In the genomic region with DNA sequence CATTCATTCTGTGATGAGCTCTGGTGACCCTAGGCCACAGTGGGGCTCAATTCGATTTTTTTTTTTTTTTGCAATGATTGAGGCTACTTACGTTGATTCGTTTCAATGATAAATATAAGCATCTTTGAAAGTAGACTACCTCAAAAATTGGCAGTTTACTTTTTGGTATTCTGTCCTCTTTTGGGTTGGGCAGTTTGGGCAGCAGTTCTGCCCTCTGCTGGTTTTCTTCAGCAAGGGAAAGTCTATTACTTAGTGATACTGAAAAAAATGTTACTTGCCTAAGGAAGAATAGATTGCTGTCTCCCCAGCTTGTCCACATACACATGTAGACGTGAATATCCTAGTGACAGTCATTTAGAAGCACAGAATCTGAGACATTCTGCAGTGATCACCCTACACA, we compare ENCODE assay signal across 7 mouse cellular contexts. TPM values are rescaled to one million over a fixed set of nuclear protein-coding genes. Genes with fewer than 3 reads are reported as not detected.
DNase-seq lines count a peak whose midpoint lies in the region; ATAC-seq and TF ChIP-seq lines count a peak whose summit lies in the region.

No protein-coding gene starts in this region.

- WGBS in lung, embryonic 14.5 days, result 4% methylated on average over 4 of the region's 4 CpGs
- WGBS in hindbrain, embryonic 16.5 days, result 5% methylated on average over 4 of the region's 4 CpGs
- WGBS in liver, embryonic 13.5 days (ENCODE audit: insufficient replicate concordance), result 9% methylated on average over 4 of the region's 4 CpGs

- no peak for ATAC-seq in lung, embryonic 14.5 days (ENCODE audit: insufficient read depth)
- ATAC-seq in hindbrain, embryonic 16.5 days, result no peak
- no peak for ATAC-seq in liver, embryonic 13.5 days (ENCODE audit: low read depth)

- no peaks in the 10 kb centered on the region for H3K27me3 ChIP-seq in lung, embryonic 14.5 days (ENCODE audit: insufficient read depth, low read length)
- H3K27me3 ChIP-seq in hindbrain, embryonic 16.5 days (replicated peaks; ENCODE audit: control insufficient read depth, insufficient read depth, low read length), result no peaks in the 10 kb centered on the region
- H3K27me3 ChIP-seq in liver, embryonic 13.5 days, result peaks cover 28% of the 10 kb centered on the region

- DNase-seq in lung, embryonic 14.5 days, result peak; percentile 77
- no peak for DNase-seq in lung, postnatal 10 days
- DNase-seq in embryo, embryonic 9.5 days (ENCODE audit: extremely low spot score), result peak; percentile 20
- no peak for DNase-seq in liver, embryonic 13.5 days
- DNase-seq in right cerebral cortex, postnatal 25 days, result peak; percentile 8
- no peak for DNase-seq in gastrocnemius, postnatal 10 days

- H3K36me3 ChIP-seq in lung, embryonic 14.5 days (ENCODE audit: insufficient read depth), result no peaks in the 10 kb centered on the region
- H3K36me3 ChIP-seq in hindbrain, embryonic 16.5 days (ENCODE audit: control insufficient read depth, insufficient read depth, low read length), result no peaks in the 10 kb centered on the region
- no peaks in the 10 kb centered on the region for H3K36me3 ChIP-seq in liver, embryonic 13.5 days

- no peaks in the 10 kb centered on the region for H3K9me3 ChIP-seq in lung, embryonic 14.5 days (ENCODE audit: low read depth, low read length)
- H3K9me3 ChIP-seq in hindbrain, embryonic 16.5 days (ENCODE audit: control insufficient read depth, low read length), result no peaks in the 10 kb centered on the region
- H3K9me3 ChIP-seq in liver, embryonic 13.5 days (replicated peaks), result no peaks in the 10 kb centered on the region

- no peak overlapping the region for H3K27ac ChIP-seq in lung, embryonic 14.5 days (ENCODE audit: low read depth)
- no peak overlapping the region for H3K27ac ChIP-seq in hindbrain, embryonic 16.5 days (ENCODE audit: low read depth, low read length)
- no peak overlapping the region for H3K27ac ChIP-seq in liver, embryonic 13.5 days

- 0 out of 2 replicates have a peak overlapping the region, but pooled peaks have one; percentile 48 for H3K9ac ChIP-seq in lung, embryonic 14.5 days
- H3K9ac ChIP-seq in hindbrain, embryonic 16.5 days (ENCODE audit: low read depth, low read length), result peak overlapping the region; percentile 70
- no peak overlapping the region for H3K9ac ChIP-seq in liver, embryonic 13.5 days

- H3K4me1 ChIP-seq in lung, embryonic 14.5 days (ENCODE audit: insufficient read depth), result no peaks in the 10 kb centered on the region
- peaks cover 2% of the 10 kb centered on the region; the same call in 1 of the 2 replicates for H3K4me1 ChIP-seq in hindbrain, embryonic 16.5 days (ENCODE audit: control insufficient read depth, insufficient read depth, low read depth, low read length)
- H3K4me1 ChIP-seq in liver, embryonic 13.5 days (replicated peaks), result no peaks in the 10 kb centered on the region

- peak overlapping the region; percentile 88 for H3K4me2 ChIP-seq in lung, embryonic 14.5 days
- peak overlapping the region; percentile 86 for H3K4me2 ChIP-seq in hindbrain, embryonic 16.5 days (ENCODE audit: low read length)
- peak overlapping the region; percentile 61 for H3K4me2 ChIP-seq in liver, embryonic 13.5 days

- peak; percentile 65 for TF ChIP-seq CTCF in lung, embryonic 14.5 days (IDR thresholded peaks at IDR 0.05; ENCODE audit: low read depth)

- H3K4me3 ChIP-seq in lung, embryonic 14.5 days (ENCODE audit: low read depth, low read length), result peak overlapping the region; percentile 57
- H3K4me3 ChIP-seq in hindbrain, embryonic 16.5 days (ENCODE audit: low read length), result peak overlapping the region; percentile 66
- H3K4me3 ChIP-seq in liver, embryonic 13.5 days (replicated peaks), result peak overlapping the region; percentile 45

RNA-seq across cellular contexts. Expression of gene Col11a1, which starts 2.0 kb away (rescaled TPM):
- polyA plus RNA-seq in lung, embryonic 14.5 days (2014; fragmentation: Nextera tagmentation; extraction: Ambion mirVana), result 11.9 and 12.4 TPM in 2 replicates
- 12.7 and 16.9 TPM in 2 replicates for polyA plus RNA-seq in hindbrain, embryonic 16.5 days (2015; fragmentation: Nextera tagmentation; extraction: Ambion mirVana)
- 1.8 and 2.1 TPM in 2 replicates for polyA plus RNA-seq in liver, embryonic 13.5 days (2015; fragmentation: Nextera tagmentation; extraction: Ambion mirVana)
- 10 to 100 TPM; 47.0 to 92.3 TPM for total RNA-seq in gastrocnemius, postnatal 10 days (2021)

Comparison
In these comparisons a context has a peak if more than half of its experiments do, and no peak if none do; other contexts are left out.
1. DNase-seq: peak in lung, embryonic 14.5 days (single experiment), embryo, embryonic 9.5 days (single experiment) and right cerebral cortex, postnatal 25 days (single experiment); none in lung, postnatal 10 days (single experiment), liver, embryonic 13.5 days (single experiment) and gastrocnemius, postnatal 10 days (single experiment).
2. Peak in every context shown above with its lines, with median percentiles within 50 percentile points of each other: H3K4me2 ChIP-seq and H3K4me3 ChIP-seq.